Mouse (Mus musculus): ENCODE measurements at regions not wholly inside any gene's neighbourhood (a gene's known extent, or its start where the extent isn't known, plus 50 kb on each side); places are given as distances from the start of the nearest gene placed in this dataset.

DNA sequence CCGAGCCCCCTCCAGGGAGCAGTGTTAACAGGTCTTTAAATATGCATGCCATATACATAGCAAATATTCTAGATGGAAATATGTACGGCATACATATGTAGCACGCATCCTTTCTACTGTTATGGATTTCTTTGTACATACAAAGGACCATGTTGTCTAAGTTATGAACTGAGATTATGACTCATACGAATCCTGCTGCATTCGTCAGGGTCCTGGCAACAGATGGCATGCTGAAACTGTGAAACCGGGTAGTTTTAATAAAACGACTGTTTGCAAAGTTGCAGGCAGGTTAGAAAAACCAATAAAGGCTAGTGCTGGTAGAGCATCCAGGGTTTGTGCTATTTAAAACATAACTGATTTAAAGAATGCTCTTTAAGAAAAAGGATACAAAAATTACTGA lies 88.8 kb upstream of the Tlk1 start:
- no peak for DNase-seq
- intact Hi-C loops (cut with DNase I), result loop anchor here (5.0 kb wide), 1 partner anchor 63 kb away; no protein-coding TSS in a partner anchor

DNA sequence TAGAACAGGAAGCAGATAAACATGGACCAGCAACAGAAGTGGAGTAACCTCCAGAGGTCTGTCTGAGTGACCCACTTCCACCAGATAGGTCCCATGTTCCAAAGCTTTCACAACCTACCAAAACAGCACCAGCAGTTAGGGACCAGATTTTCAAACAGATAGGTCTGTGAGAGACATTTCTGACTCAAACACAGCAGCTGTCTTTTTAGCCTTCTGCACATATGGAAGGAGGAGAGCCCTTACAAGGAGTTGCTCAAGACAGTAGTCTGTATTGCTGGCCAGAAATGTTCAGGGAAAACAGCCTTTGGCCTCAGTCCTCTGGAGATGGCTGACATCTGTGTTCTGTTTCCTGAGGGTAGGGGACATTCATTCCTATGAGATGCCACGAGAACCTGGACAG lies 83.9 kb upstream of the Tlk1 start:
- DNase-seq, result no peak
- intact Hi-C loops (cut with DNase I), result no loop called here

DNA sequence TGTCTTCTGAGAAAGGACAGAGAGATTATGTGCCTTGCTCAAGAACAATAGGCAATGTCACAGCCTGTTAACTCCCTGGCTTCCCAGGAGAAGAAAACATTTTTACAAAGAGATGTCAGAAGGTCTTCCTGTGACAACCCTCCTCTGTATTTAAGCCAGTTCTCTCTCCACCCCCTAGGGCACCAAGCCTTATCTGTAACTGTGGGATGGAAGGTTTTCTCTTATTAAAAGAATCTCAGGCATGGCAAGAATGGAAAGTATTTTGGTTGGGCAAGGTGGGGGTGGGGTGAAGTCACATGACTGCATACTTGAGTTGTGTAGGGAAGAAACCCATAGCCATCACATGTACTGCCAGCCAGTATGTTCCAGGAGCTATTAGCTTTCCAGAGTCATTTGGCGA lies 83.1 kb upstream of the Tlk1 start:
- DNase-seq, result peak in 1 of 2 experiments; percentile 20
- intact Hi-C loops (cut with DNase I), result no loop called here

DNA sequence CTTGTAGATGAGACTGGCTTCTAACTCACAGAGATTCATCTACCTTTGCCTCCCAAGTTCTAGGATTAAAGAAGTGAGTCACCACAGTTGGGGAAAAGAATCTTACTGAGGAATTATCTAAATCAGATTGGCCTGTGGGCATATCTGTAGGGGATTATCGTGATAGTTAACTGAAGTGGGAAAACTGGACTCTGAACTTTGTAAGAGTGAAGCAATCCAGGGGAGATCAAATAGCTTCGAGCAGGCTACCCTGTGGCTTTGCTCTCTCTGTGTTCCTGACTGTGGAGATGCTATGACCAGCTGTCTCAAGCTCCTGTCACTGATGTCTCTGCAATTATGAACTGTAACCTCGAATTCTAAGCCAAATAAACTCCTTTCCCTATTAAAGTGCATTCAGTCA lies 80.7 kb upstream of the Tlk1 start:
- no peak for DNase-seq
- intact Hi-C loops (cut with DNase I), result no loop called here

DNA sequence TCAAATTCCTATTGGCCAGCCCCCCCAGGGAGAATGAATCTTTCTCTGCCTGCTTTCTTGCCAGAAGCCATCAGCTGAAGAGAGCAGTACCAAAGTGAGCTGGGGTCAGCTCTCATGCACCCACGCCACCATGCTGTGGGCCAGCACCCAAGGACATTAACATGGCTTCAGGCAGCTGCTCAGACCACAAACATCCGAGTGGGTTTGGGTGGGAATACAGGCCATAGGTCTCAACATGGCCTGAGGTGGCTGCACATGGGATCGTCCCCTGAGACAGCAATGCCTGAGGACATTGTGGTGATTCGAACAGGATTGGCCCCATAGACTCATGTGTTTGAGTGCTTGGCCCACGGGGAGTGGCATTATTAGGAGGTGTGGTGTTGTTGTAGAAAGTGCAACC lies 78.9 kb upstream of the Tlk1 start:
- no peak for DNase-seq
- intact Hi-C loops (cut with DNase I), result loop anchor here (5.0 kb wide), 2 partner anchors 77 to 128 kb away; partner anchors contain the start of gene Tlk1

DNA sequence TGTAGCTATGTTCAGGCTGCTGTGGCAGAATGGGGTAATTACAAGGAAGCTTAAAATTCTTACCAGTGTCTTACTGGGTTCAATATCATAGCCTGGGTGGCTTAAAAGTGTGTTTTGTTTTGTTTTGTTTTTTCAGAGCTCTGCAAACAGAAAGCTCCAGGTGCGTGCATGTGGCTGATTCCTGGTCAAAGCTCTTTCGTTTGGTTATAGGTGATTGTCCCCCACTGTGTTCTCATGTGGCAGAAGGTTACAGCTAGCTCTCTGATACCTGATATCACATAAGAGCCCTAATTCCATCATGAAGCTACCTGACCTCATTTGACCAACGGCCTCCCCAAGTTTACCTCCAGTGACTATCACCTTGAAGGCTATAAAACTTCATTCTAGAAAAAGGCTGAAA lies 76.7 kb upstream of the Tlk1 start:
- no peak for DNase-seq
- intact Hi-C loops (cut with DNase I), result loop anchor here (5.0 kb wide), 2 partner anchors 75 to 130 kb away; partner anchors contain the start of gene Tlk1

DNA sequence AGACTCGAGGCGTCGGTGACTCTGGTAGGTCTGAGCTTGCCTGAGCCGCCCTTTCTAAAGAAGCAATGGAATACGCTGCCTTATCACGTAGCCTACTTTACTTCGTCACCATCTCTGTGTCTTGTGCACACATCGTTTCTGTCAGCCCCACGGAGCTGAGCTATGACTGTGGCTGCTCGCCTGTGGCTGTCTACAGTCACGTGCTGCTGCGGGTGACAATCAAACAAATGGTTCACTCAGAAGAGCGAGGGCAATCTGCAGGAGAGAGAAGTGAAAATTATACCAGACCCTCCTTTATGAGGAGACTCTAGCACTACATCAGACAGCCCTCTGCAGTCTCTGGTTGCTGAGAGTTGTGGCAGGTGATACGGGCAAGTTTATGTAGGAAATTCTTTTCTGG lies 76.0 kb upstream of the Tlk1 start:
- peak; percentile 53 to 58 for DNase-seq
- intact Hi-C loops (cut with DNase I), result loop anchor here (5.0 kb wide), 2 partner anchors 74 to 131 kb away; partner anchors contain the start of gene Tlk1

DNA sequence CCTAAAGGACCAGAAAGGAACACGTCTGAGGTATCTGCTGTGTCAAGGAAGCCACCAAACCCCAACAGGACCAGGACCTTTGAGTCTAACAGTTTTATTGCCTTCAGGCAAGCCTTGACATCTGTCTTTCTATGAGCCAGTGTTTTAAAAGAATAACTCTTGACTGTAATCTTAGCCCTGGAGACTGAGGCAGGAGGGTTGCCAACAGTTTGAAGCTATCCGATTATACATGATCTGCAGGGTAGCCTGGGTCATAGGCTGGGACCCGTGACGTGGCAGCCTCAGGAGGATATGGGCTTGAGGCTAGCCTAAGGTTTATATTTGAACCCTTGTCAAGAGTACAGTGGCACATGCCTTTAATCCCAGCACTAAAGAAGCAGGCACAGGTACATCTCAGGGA lies 73.5 kb upstream of the Tlk1 start:
- DNase-seq, result no peak
- intact Hi-C loops (cut with DNase I), result no loop called here

DNA sequence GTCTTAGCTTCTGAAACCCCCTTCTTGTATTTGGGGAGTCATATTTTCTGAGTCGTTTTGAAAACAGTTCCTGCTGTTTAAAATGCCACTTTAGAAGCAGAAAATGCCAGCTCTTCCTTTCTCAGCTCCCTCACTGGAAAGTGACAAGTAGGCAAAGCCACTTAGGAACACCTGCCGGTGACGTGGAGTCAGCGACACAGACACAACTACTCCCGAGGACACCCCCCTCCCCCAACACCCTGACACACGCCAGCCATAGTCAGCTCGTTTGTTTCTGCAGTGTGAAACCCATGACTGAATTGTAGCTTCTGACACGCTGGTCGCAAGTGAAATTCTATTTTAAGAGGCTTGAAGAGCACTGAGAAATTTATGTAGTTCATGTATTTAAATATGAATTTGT lies 72.9 kb upstream of the Tlk1 start:
- intact Hi-C loops (cut with DNase I), result no loop called here
- no peak for DNase-seq

DNA sequence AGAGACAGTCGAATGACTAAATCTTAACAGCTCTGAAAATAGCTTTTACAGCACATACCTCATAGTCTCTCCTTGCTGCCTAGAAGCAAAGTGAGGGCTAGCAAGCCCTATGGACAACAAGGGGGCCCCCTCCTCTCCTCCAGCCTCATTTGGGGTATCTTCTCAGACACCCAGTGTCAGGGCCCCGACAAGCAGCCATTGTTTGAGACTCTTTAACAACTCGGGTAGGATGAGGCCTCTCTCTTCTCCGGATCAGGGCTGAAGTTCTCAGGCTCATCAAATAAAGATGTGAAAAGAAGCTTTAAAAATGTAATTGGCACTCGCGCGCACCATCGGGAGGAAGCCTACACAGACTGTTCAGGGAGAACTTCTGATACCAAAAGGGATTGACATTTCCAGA lies 71.8 kb upstream of the Tlk1 start:
- intact Hi-C loops (cut with DNase I), result no loop called here
- DNase-seq, result no peak

DNA sequence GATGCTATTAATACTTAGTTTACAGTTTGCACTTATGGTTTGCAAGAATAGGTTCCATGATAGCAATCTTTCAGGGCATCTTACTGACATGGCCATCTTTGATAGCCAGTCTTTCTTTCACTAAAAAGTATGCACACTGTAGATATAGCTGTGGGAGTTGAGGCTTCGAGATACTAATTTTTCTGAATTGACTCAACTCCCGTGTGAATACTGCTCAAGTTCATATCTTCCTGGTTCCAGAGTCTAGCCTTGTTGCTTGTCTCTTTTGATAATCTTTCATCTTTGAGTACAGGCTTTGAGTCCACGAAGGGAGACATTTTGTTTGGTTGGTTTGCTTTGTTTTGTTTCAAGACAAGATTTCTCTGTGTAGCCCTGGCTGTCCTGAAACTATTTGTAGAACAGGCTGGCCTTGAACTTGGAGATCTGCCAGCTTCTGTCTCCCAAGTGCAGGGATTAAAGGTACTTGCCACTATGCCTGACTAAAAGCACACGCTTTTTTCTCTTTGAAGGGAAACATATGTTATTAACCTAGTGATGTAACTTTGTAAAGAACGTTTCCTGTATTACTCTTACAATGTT lies 64.1 kb upstream of the Tlk1 start:
- intact Hi-C loops (cut with DNase I), result no loop called here
- DNase-seq, result peak; percentile 24 to 29

DNA sequence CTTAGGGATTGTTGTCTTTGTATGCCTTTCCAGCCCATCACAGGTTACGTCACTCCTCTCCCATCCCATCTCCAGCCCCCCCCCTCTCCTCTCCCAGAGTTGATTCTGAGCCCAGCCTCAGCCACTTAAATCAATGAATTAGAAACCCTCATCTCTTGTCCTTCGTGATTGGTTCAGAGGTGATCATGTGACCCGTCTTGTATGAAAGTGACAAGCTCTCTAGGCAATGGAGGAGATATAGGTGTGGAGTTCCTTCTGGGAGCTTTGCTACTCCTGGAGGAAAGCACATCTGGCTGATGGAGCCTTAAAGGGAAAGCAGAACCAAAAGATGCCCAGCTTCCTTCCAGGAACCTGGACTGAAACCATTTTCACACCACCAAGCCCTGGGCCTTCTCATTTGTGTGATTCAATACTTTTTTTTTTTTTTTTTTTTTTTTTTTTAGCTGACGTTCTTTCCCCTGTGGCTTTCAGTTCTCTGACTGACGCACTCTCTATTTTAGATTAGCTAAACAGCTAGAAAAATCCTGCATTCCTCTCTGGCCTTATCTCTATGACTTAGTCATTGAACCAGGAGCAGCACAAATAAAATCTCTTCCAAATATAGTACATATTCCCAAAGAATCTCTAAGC lies 63.4 kb upstream of the Tlk1 start:
- intact Hi-C loops (cut with DNase I), result no loop called here
- DNase-seq, result no peak

DNA sequence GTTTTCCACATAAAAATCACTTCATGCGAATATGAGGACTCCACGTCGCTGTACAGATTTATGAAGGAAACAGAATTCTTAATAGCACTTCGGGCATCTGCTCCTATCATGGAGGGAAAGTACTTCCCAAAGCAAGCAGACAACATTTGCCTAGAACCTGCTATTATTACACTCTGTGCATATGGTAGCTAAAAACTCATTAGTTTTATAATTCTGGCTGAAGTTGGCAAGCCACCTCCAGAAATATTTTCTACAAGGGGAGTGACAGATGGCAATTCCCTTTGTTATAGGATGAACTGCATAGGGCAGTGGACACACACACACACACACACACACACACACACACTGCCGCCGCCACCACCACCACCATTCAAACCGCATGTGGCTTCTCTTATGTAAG lies 61.3 kb upstream of the Tlk1 start:
- no peak for DNase-seq
- intact Hi-C loops (cut with DNase I), result no loop called here

DNA sequence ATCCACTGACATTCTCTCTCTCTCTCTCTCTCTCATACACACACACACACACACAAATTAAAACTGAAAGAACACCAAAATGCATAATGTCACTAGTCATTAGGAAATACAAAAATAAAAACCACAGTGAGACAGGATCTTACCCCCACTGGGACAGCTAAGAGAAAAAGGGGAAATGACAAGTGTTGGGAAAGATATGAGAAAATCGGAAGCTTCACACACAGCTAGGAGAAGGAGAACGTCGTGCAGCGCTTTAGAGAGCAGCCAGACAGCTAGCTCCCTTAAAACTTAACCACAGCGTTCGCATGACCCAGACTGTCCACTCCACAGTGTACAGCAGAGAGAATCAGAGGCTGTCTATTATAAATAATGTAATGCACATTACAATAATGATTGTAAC lies 60.1 kb upstream of the Tlk1 start:
- intact Hi-C loops (cut with DNase I), result no loop called here
- DNase-seq, result no peak

DNA sequence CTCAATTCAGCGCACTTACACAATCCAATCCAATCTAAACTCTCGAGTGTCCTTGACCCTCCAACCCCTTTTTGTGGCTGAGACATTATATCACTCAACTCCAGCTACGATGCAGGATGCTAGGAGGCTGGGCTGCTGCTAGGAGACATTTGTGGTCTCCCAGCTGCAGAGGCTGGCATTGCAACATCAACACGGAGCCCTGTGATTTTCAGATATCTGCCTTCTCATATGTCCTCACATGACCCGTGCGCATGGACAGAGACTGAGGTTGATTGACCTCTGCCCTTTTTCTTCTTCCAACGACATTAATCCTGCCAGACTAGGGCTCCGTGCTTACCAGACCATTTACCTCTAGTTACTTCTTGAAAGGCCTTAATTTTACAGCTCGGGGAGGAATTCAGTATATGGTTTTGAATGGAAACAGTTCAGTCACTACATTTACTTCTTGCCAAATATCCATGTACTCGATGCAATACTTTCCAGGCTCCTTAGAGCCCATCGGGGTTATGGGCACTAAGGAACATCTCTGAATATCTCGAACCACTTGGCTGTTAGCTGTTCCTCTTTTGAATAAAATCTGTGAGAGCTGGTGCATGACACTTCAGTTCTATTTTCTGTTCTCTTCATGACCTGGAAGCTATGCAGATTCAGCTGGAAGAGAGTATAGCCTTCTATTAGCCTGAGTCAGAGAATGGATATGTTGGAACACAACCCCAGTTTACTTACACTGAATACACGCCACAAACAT lies 52.0 kb upstream of the Tlk1 start:
- no peak for DNase-seq

DNA sequence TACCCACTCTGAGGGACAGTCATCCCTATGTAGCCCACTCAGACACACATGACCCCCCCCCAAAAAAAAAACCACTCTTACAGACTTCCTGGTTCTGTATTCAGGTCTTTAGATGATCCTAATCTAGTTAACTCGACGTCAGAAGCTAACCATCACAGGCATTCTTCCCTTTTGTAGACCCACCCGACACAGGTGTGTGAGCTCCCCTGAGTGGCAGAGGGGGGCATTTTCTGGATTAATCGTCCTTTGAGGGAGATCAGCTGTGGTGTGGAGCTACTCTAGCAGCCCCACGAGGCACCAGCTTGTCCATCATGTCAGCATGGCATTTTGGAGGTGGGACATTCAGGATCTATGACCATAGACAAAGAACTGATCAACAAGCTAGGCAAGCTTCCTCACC lies 50.7 kb upstream of the Tlk1 start:
- intact Hi-C loops (cut with DNase I), result no loop called here
- DNase-seq, result no peak

More for the DNA sequence above, 52.0 kb upstream of the Tlk1 start:
- intact Hi-C loops (cut with DNase I), result no loop called here
